Mouse (Mus musculus) megakaryocyte progenitor cell, adult 5-6 weeks (primary cell): ENCODE data around the gene Alg5. TPM values are rescaled to one million over a fixed set of nuclear protein-coding genes. Genes with fewer than 3 reads are reported as not detected.
"Not testable (repeated sequence)": the region's sequence is repeated elsewhere in the genome, so short reads cannot be mapped to it uniquely, and the experiment has no call there.

ENCODE experiments used
- ATAC-seq: replicated peaks from 2 replicates; pipeline ENCODE4 v1.8.0; 2016; ENCODE audit warnings: mild to moderate bottlenecking, moderate TSS enrichment, inconsistent platforms; ENCODE audit not compliant: poor library complexity
- total RNA-seq, 2 experiments: library from RNA; stranded (forward) in 1 of 2; stranded (reverse) in 1 of 2; fragments of 157-497, 149-512 nt in 1 of 2; fragments of 200-1000 nt in 1 of 2; gene quantifications; 2 replicates each; pipeline versions ENCODE4 v1.2.3 to v1.2.4; 2015 to 2017

The Alg5 gene
- total RNA-seq, 2 experiments from 2014 or later, result 42.3 to 67.4 TPM

DNA sequence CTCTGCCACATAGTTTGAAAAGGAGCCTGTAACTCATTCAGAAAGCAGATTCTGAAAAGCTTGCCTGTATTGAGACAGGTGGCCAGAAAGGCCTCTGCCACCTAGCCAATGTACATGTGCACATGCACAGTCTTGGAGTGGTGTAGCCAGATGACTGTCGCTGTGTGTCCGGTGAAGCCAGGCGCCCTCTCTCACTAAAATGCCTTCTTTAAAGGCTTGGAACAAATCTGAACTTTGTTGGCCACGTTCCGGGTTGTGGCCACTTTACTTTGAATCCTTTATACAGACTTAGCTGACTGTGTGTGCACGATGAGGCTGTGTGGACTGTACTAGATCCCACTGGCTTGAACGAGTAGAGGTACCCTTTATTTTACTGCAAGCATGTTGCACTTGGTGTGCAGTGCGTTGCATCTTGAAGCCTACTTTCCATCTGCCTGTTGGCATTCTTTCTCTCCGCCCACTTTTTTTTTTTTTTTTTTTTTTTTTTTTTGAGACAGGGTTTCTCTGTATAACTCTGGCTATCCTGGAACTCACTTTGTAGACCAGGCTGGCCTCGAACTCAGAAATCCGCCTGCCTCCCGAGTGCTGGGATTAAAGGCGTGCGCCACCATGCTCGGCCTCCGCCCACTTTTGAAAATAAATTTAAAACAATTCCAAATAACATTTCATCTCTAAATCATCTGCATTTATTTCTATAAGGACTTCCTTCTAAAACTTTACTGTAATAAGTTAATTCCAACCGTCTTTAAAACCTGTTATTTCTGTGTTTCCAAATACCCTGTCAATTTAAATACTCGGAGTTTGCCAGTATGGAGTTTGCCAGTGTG, 975 bp downstream of the Alg5 start:
- peak; percentile 15; the same call in 1 of the 2 replicates for ATAC-seq

DNA sequence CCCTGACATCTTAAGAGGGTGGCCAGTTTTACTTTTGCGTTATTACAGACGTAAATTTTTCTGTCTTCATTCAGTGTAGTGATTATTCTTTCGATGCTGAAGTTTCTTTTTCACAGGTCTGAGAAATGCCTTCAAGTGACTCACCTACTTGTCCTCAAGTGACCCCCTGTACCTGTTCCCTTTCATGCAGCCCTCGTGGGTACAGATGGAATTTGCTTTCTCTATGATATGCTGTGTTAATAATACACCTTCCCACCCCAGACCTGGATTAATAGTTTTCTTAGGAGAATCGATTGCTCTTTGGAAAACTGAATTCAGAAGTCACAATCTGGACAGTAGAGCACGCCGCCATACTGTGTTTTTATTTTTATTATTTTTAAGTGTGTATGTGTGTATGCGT, 2.0 kb downstream of the Alg5 start:
- no peak for ATAC-seq

GRCm38 (mm10) chr3:54741965-54742364, 6.6 kb downstream of the Alg5 start:
- no peak for ATAC-seq

GRCm38 (mm10) chr3:54745799-54746198, 10.5 kb downstream of the Alg5 start:
- peak; percentile 92 for ATAC-seq

GRCm38 (mm10) chr3:54753411-54753810, 18.1 kb downstream of the Alg5 start:
- no peak for ATAC-seq

DNA sequence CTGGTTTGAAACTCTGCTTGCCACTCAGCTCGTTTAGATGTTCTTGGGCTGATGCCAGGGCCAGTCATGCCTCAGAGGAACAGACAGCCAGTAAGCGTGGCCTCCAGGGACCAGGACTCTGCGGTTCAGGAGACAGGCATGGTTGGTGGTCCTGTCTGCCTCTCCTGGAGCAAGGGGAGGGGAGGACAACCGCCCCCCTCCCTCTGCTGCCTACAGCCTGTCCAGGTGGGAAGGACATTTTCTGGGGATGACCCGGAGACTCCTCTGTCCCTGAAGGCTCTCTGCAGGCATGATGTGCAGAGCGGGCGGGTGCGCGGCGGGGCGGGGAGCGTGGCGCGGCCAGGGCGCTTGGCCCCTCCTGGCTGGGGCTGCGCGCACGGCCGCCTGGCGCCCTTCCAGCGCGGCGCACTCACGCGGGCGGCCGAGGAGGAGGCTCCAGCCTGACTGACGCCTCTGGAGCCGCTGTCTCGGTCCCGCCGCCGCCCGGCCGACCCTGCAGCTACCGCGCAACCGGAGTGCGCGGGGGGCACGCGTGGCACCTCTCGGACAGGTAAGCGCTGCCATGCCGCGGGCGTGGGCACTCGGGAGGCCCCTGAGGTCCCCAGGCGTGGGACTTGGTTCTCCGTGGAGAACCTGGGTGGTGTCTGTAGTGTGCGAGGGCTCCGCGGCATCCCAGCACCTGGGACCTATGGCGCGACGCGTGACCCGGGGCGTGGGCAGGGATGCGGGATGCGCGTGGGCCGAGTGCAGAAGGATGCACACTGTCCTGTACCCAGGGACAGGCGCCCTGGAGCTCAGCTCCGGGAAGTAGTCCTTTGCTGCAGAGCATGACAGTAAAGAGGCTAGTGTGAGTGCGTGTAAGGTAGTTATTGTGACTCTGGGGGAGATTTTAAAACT, 20.1 kb downstream of the Alg5 start, which contains the start of gene Smad9:
Gene Smad9, plus strand, starts transcription at position 438 of the 897 bp plus-strand sequence.
- ATAC-seq, result peak; percentile 30

DNA sequence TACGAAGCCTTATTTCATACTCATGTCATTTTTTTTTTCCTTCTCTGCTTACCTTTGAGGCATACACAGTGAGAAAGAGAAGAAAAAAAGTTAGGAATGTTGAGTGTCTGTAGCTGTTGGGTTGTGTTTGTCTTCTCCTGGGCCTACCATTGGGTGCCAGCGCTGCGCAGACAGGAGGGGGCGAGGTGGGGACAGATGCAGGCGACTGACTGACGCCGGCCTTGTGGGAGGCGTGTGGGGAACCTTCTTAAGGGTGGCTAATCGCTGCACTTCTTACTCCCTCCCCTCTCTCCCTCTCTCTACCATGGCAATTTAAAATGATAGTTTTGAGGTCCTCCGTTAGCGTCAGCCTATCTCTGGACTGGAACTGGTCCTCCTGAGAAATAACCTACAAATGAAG, 20.7 kb downstream of the Alg5 start:
- ATAC-seq, result peak; percentile 63

DNA sequence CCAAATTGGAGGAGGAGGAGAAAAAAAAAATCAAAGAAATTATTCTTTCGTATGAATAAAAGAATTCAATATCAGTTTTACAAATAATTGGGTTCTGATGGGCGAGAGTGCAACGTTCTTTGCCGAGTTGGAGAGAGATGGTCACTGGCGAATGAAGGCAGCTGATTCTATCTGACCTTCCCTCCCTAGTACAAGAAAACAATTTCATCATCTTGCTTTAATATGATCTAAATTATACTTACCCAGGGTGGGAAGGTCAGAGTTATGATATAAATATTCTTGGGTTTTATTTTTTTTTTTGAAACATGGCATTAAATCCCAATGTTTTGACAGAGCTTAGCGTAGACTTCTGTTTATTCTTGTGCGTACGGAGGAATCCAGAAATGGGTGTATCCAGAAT, 22.1 kb downstream of the Alg5 start:
- ATAC-seq, result no peak

- no peak for ATAC-seq
Observed at GRCm38 (mm10) chr3:54759211-54759610, 23.9 kb downstream of the Alg5 start.

DNA sequence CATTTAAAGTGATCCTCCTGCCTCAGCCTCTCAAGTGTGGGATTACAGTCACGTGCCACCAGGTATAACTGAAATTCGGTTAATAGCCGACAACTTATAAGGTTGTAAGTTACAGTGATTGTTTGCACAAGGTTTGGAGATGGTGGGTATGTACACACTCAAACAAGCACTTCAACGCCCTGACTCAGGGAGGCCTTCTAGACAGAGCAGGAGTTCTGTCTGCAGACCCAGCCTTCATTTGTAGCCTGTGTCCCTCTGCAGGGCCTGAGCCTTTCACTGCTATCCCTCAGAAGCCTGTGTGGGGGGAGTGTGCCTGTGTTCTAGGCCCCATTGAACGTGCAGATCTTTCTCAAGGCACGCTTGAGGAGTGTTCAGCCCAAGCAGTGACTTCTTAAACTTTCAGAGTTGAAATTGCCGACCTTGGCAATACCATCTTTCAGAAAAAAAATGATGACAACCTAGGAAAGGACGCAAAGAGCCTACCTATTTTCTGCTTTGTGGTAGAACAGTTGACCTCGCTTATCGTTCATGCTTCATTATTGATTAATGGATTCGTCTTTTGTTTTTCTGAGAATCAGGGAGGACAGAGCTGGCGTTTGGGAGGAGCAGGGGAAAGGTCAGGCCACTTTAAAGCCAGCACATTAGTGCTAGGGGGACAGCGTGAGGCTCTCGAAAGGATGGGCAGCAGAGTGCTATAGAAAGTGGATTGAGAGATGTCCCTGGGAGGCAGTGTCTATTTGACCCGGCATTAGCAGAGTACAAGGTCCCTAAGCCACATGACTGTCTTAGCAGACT, 25.2 kb downstream of the Alg5 start:
- ATAC-seq, result no peak

GRCm38 (mm10) chr3:54761258-54761657, 25.9 kb downstream of the Alg5 start:
- no peak for ATAC-seq

DNA sequence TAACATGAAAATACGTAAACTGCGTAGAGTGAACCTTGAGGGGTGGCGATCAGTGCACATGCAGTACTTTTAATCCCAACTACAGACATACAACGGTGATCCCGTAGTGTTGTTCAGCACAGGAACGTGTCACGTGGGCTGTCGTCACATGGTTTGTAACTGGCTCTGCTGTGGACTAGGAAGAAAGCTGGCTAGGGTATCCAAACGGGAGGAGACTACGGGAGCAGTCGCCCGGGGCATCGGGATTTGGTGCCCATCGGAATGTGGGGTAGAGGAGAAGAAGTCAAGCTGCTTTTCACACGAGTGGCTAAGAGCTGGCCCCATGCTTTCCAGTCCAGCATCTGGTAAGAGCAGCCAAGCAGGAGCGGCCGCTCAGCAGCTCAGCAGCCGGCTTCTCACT, 29.1 kb downstream of the Alg5 start:
- ATAC-seq, result no peak

- not testable (repeated sequence) for ATAC-seq
Observed at GRCm38 (mm10) chr3:54765521-54765920, 30.2 kb downstream of the Alg5 start.

- no peak for ATAC-seq
Observed at GRCm38 (mm10) chr3:54766034-54766433, 30.7 kb downstream of the Alg5 start.

DNA sequence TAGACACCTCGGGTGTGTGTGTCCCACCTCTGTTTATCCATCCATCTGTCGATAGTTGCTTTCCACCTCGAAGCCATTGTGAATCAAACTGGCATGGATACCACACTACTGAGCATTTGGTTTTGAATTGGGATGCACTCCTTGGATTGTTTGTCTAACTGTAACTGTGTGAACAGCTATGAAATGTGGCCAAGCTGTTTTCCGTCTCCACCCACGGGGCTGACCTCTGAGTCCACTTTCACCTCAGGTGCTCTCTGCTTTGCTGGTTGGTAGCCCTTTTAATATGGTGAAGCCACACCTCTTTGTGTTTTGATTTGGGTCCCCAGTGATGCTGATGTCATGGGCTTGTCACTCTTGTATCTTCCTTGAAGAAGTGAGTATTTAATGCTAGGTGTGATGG, 31.5 kb downstream of the Alg5 start:
- ATAC-seq, result no peak

DNA sequence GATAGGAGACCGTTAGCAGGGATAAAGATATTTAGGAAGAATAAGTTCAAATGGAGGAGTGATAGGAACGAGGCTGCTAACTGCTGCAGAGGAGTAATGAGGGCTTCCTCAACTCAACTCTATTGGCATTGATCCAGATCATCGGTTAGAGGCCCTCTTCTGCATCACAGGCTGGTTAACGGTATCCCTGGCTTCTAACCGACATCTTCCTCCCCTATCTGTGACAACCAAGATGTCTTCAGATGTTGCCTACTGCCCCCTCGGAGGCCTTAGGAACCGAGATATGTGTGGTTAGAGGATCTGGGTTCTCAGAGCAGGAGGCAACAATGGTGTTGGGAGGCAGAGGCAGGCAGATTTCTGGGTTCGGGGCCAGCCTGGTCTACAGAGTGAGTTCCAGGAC, 33.3 kb downstream of the Alg5 start:
- peak; percentile 50 for ATAC-seq

- ATAC-seq, result no peak
Observed at GRCm38 (mm10) chr3:54769349-54770275, 34.3 kb downstream of the Alg5 start.

GRCm38 (mm10) chr3:54773613-54774012, 38.3 kb downstream of the Alg5 start:
- no peak for ATAC-seq

- peak; percentile 52 for ATAC-seq
Observed at GRCm38 (mm10) chr3:54775989-54776631, 40.8 kb downstream of the Alg5 start.
